Mouse (Mus musculus) midbrain, postnatal 0 days (tissue): ENCODE measurements at regions not wholly inside any gene's neighbourhood (a gene's known extent, or its start where the extent isn't known, plus 50 kb on each side); places are given as distances from the start of the nearest gene placed in this dataset.

Experiments
- ATAC-seq: fragments of 200-750 bp; cut with Nextera tagmentation; 2 replicates; pipeline ENCODE4 v1.8.0; 2017; ENCODE audit warnings: moderate number of reproducible peaks, mild to moderate bottlenecking, moderate TSS enrichment, moderate library complexity; ENCODE audit not compliant: low FRiP score
- DNase-seq: peaks from one replicate; pipeline ENCODE4 v3.0.0-alpha.2; 2015; ENCODE audit warnings: low spot score
- H3K27ac ChIP-seq: fragments of 300-500 bp; sonication (generic); 2 replicates; pipeline ENCODE4 v1.5.1; 2014; ENCODE audit warnings: low read depth, mild to moderate bottlenecking, low read length, mixed read lengths
- H3K27me3 ChIP-seq: fragments of 300-500 bp; sonication (generic); 2 replicates; pipeline ENCODE4 v1.6.1; 2014; ENCODE audit warnings: low read length, control low read depth, mixed read lengths; ENCODE audit not compliant: insufficient read depth
- H3K36me3 ChIP-seq: fragments of 300-500 bp; sonication (generic); 2 replicates; pipeline ENCODE4 v1.6.1; 2014; ENCODE audit warnings: low read length, control low read depth, mixed read lengths; ENCODE audit not compliant: insufficient read depth
- H3K4me1 ChIP-seq: fragments of 300-500 bp; sonication (generic); 2 replicates; pipeline ENCODE4 v1.6.1; 2014; ENCODE audit warnings: mild to moderate bottlenecking, control low read depth, antibody characterized with exemption, low read length, mixed read lengths; ENCODE audit not compliant: insufficient read depth
- H3K4me2 ChIP-seq: fragments of 300-500 bp; sonication (generic); 2 replicates; pipeline ENCODE4 v1.6.1; 2014; ENCODE audit warnings: low read depth, mild to moderate bottlenecking, low read length, mixed read lengths; ENCODE audit not compliant: poor library complexity, severe bottlenecking
- H3K4me3 ChIP-seq: fragments of 300-500 bp; sonication (generic); 2 replicates; pipeline ENCODE4 v1.5.1; 2014; ENCODE audit warnings: low read depth, mild to moderate bottlenecking, low read length, moderate library complexity
- H3K9ac ChIP-seq: fragments of 300-500 bp; sonication (generic); replicated peaks from 2 replicates; pipeline ENCODE4 v1.6.1; 2014; ENCODE audit warnings: mild to moderate bottlenecking, low read length, moderate library complexity, mixed read lengths; ENCODE audit not compliant: poor library complexity, severe bottlenecking
- H3K9me3 ChIP-seq: fragments of 300-500 bp; sonication (generic); 2 replicates; pipeline ENCODE4 v1.6.1; 2016; ENCODE audit warnings: low read length, control low read depth
- CTCF ChIP-seq: IDR thresholded peaks from 2 replicates; pipeline ENCODE4 v1.5.1; 2016; ENCODE audit warnings: antibody characterized with exemption, mild to moderate bottlenecking
- WGBS: fragments of 180-500 bp; shearing (Covaris S2); extraction: QIAGEN DNeasy Blood & Tissue Kit; methylation state at CpG from one replicate; pipeline ENCODE4 v1.1.7; 2014; 5-methylcytosine and 5-hydroxymethylcytosine counted together

GRCm38 (mm10) chr3:147896751-147897150, 1044.6 kb downstream of the Ttll7 start:
- 73% methylated on average over 1 of the region's 1 CpGs for WGBS
- no peak for TF ChIP-seq CTCF
- DNase-seq (no peak), ATAC-seq (no peak)
- Histone ChIP-seq H3K4me2 (no peak overlapping the region), H3K36me3 (no peaks in the 10 kb centered on the region), H3K27me3 (no peaks in the 10 kb centered on the region), H3K9me3 (no peaks in the 10 kb centered on the region), H3K27ac (no peak overlapping the region), H3K4me3 (no peak overlapping the region), H3K9ac (no peak overlapping the region), H3K4me1 (no peaks in the 10 kb centered on the region)

GRCm38 (mm10) chr3:147891682-147892081, 1039.5 kb downstream of the Ttll7 start:
- no peak overlapping the region for H3K4me3 ChIP-seq
- TF ChIP-seq CTCF = no peak
- no peak overlapping the region for H3K4me2 ChIP-seq
- DNase-seq (no peak), ATAC-seq (no peak)
- no peaks in the 10 kb centered on the region for H3K36me3 ChIP-seq
- H3K27ac ChIP-seq = no peak overlapping the region
- H3K4me1 ChIP-seq = no peaks in the 10 kb centered on the region
- no peaks in the 10 kb centered on the region for H3K27me3 ChIP-seq
- no peaks in the 10 kb centered on the region for H3K9me3 ChIP-seq
- no peak overlapping the region for H3K9ac ChIP-seq
- 80% methylated on average over 5 of the region's 5 CpGs for WGBS

- TF ChIP-seq CTCF = no peak
- H3K27me3 ChIP-seq = no peaks in the 10 kb centered on the region
- no peak overlapping the region for H3K4me2 ChIP-seq
- 50% methylated on average over 10 of the region's 10 CpGs for WGBS
- no peak overlapping the region for H3K27ac ChIP-seq
- H3K9ac ChIP-seq = no peak overlapping the region
- ATAC-seq (no peak), DNase-seq (peak; percentile 17)
- H3K36me3 ChIP-seq = no peaks in the 10 kb centered on the region
- H3K4me1 ChIP-seq = no peaks in the 10 kb centered on the region
- no peak overlapping the region for H3K4me3 ChIP-seq
- H3K9me3 ChIP-seq = no peaks in the 10 kb centered on the region
These were observed 1034.2 kb downstream of the Ttll7 start for GRCm38 (mm10) chr3:147886261-147886893.

- H3K36me3 ChIP-seq = no peaks in the 10 kb centered on the region
- H3K9ac ChIP-seq = no peak overlapping the region
- no peaks in the 10 kb centered on the region for H3K4me1 ChIP-seq
- 67% methylated on average over 10 of the region's 10 CpGs for WGBS
- TF ChIP-seq CTCF = no peak
- H3K4me2 ChIP-seq = no peak overlapping the region
- H3K27ac ChIP-seq = no peak overlapping the region
- H3K27me3 ChIP-seq = no peaks in the 10 kb centered on the region
- no peak overlapping the region for H3K4me3 ChIP-seq
- H3K9me3 ChIP-seq = no peaks in the 10 kb centered on the region
- DNase-seq (peak; percentile 4), ATAC-seq (no peak)
These were observed 1030.9 kb downstream of the Ttll7 start for GRCm38 (mm10) chr3:147882936-147883645.

GRCm38 (mm10) chr3:147878690-147879089, 1026.5 kb downstream of the Ttll7 start:
- ATAC-seq = no peak
- DNase-seq = no peak
- Histone ChIP-seq H3K9ac (no peak overlapping the region), H3K27me3 (no peaks in the 10 kb centered on the region), H3K4me2 (no peak overlapping the region), H3K4me3 (no peak overlapping the region), H3K9me3 (no peaks in the 10 kb centered on the region), H3K36me3 (no peaks in the 10 kb centered on the region), H3K4me1 (no peaks in the 10 kb centered on the region), H3K27ac (no peak overlapping the region)
- TF ChIP-seq CTCF = no peak
- WGBS = 66% methylated on average over 3 of the region's 3 CpGs

GRCm38 (mm10) chr3:147868281-147868680, 1016.1 kb downstream of the Ttll7 start:
- H3K9ac ChIP-seq = no peak overlapping the region
- no peak for DNase-seq
- H3K9me3 ChIP-seq = no peaks in the 10 kb centered on the region
- TF ChIP-seq CTCF = no peak
- no peaks in the 10 kb centered on the region for H3K36me3 ChIP-seq
- ATAC-seq = no peak
- no peak overlapping the region for H3K4me2 ChIP-seq
- no peaks in the 10 kb centered on the region for H3K4me1 ChIP-seq
- no peak overlapping the region for H3K4me3 ChIP-seq
- no peaks in the 10 kb centered on the region for H3K27me3 ChIP-seq
- H3K27ac ChIP-seq = no peak overlapping the region
- 67% methylated on average over 3 of the region's 3 CpGs for WGBS
